Mouse (Mus musculus) lung, adult 2 months (tissue): ENCODE results near the gene Vps50. TPM values are rescaled to one million over a fixed set of nuclear protein-coding genes. Genes with fewer than 3 reads are reported as not detected.
"Not testable (repeated sequence)": the region's sequence is repeated elsewhere in the genome, so short reads cannot be mapped to it uniquely, and the experiment has no call there.

ENCODE experiments used
- DNase-seq: peaks from one replicate; pipeline ENCODE4 v3.0.0; 2022
- H3K4me1 ChIP-seq: fragments of 200-500 bp; 2 replicates; pipeline ENCODE4 v1.6.1; 2011; ENCODE audit warnings: low read length; ENCODE audit not compliant: control insufficient read depth, insufficient read depth
- H3K4me3 ChIP-seq: fragments of 200-500 bp; replicated peaks from 2 replicates; pipeline ENCODE3; 2011; ENCODE audit warnings: low read depth, mild to moderate bottlenecking, control low read depth, low read length; ENCODE audit errors: extremely low read depth
- CTCF ChIP-seq: fragments of 200-500 bp; IDR thresholded peaks from 2 replicates; pipeline ENCODE4 v1.5.1; 2011; ENCODE audit warnings: mild to moderate bottlenecking, low read length, control low read depth; ENCODE audit not compliant: insufficient read depth
- POLR2A ChIP-seq: fragments of 200-500 bp; IDR thresholded peaks from 2 replicates; pipeline ENCODE4 v1.6.1; 2011; ENCODE audit warnings: low read depth, mild to moderate bottlenecking, control low read depth, low read length, borderline replicate concordance; ENCODE audit errors: extremely low read depth
- WGBS: fragments of 180-500 bp; shearing (Covaris S2); methylation state at CpG from one replicate; pipeline ENCODE4 v1.1.7; 2018; 5-methylcytosine and 5-hydroxymethylcytosine counted together
- polyA plus RNA-seq: library from polyadenylated mRNA; depleted of rRNA; stranded (reverse); fragments of >200 nt; gene quantifications from 2 replicates; pipeline ENCODE4 v1.2.3, GENCODE M21; 2012

Vps50 gene
- polyA plus RNA-seq, 1 experiment: 4.2 TPM

- Histone ChIP-seq H3K4me1 (no peaks in the 10 kb centered on the region), H3K4me3 (no peak overlapping the region)
- WGBS: 92% methylated on average over 4 of the region's 4 CpGs
- no peak for TF ChIP-seq CTCF
- no peak for TF ChIP-seq POLR2A
- DNase-seq: no peak
These were observed 30.0 kb downstream of the Vps50 start for GRCm38 (mm10) chr6:3528198-3528597.

DNA sequence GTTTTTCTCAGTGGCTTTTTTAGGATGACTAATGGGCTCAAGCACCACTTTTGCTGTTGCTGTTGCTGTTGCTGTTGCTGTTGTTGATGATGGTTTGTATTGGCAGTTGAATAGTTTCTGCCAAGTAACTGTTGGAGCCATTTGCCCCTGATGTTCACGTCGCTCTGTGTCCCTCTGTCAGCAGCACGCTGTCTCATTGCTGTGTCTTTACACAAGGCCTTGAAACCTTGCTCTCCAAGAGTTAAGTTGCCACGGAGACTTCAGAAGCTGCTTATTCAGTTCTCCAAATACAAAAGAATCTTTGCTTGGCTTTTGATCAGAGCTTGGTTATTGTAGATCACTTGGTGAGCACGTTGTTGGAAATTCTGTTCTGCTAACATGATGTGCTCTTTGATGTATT lies 33.3 kb downstream of the Vps50 start:
- TF ChIP-seq POLR2A (no peak), CTCF (no peak)
- H3K4me1 ChIP-seq: no peaks in the 10 kb centered on the region
- H3K4me3 ChIP-seq: no peak overlapping the region
- DNase-seq: no peak
- WGBS: 74% methylated on average over 5 of the region's 5 CpGs

GRCm38 (mm10) chr6:3536048-3536447 lies 37.9 kb downstream of the Vps50 start:
- WGBS: 71% methylated on average over 1 of the region's 1 CpGs
- Histone ChIP-seq H3K4me3 (no peak overlapping the region), H3K4me1 (peaks cover 2% of the 10 kb centered on the region; the same call in 1 of the 2 replicates)
- TF ChIP-seq POLR2A (no peak), CTCF (no peak)
- no peak for DNase-seq

DNA sequence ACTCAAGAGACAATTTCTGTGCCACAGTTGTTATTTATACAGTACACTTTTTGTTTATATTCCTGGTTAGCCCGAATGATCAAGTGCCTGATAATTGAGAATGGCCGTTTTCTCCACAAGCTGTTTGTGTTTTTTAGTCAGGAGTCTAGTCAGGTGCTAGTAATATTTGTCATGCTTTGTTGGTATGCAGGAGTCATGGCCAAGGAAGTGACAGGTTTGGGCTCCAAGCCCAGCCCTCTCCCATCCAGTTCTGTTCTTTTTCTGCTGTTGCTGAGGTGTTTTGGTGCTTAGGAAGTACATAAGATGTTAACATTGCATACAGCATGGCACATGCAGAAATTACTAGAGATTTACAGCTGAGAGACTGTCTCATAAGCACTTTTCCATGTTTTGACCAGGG lies 41.3 kb downstream of the Vps50 start:
- peaks cover 2% of the 10 kb centered on the region; the same call in 1 of the 2 replicates for H3K4me1 ChIP-seq
- no peak overlapping the region for H3K4me3 ChIP-seq
- TF ChIP-seq POLR2A (no peak), CTCF (no peak)
- WGBS: 32% methylated on average over 2 of the region's 2 CpGs
- no peak for DNase-seq

DNA sequence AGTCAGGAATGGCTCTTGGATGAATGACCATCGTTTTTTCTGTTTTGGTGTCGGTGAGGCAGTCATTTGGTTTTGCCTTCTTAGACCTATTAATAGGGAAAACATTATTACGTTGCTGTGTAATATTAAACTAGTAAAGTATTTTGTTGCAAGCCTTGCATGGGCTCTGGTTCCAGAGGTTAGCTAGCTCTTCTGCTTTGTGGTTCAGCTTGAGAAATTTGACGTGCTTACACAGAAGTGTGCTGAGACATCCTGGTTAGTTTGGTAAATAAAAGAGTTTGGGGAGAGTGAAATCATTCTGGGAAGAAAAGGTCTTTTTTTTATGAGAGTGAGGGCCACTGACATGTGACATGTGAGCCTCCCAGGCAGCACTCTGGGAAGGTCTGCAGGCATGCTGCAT lies 45.7 kb downstream of the Vps50 start:
- H3K4me3 ChIP-seq: no peak overlapping the region
- DNase-seq: no peak
- H3K4me1 ChIP-seq: peaks cover 2% of the 10 kb centered on the region; the same call in 1 of the 2 replicates
- 89% methylated on average over 4 of the region's 4 CpGs for WGBS
- TF ChIP-seq CTCF (no peak), POLR2A (no peak)

DNA sequence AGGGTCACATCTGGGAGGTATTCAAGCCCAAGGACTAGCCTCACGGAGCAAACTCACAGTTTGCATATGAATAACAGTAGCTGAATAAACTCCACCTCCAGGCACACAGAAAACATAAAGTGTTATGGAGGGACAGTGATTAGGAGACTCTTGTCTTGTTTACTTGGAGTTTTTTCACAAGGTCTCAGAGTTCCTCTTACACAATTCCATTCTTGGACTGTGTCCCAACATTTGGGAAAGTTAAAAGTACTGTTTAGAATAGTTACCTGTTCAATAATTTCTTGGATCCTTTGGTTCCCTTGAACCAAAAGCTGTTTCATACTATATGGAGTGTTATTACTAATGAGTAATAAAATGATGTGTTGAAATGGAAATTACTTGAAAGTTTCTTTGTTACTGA lies 46.8 kb downstream of the Vps50 start:
- 67% methylated on average over 1 of the region's 1 CpGs for WGBS
- no peaks in the 10 kb centered on the region for H3K4me1 ChIP-seq
- no peak overlapping the region for H3K4me3 ChIP-seq
- no peak for DNase-seq
- TF ChIP-seq CTCF (no peak), POLR2A (no peak)

- TF ChIP-seq POLR2A: no peak
- TF ChIP-seq CTCF: no peak
- no peak for DNase-seq
- WGBS: 77% methylated on average over 3 of the region's 3 CpGs
- Histone ChIP-seq H3K4me3 (no peak overlapping the region), H3K4me1 (no peaks in the 10 kb centered on the region)
These were observed 50.8 kb downstream of the Vps50 start for GRCm38 (mm10) chr6:3548959-3549358.

GRCm38 (mm10) chr6:3549992-3550391 lies 51.8 kb downstream of the Vps50 start:
- Histone ChIP-seq H3K4me3 (no peak overlapping the region), H3K4me1 (no peaks in the 10 kb centered on the region)
- WGBS: 78% methylated on average over 1 of the region's 1 CpGs
- no peak for DNase-seq
- TF ChIP-seq POLR2A (no peak), CTCF (no peak)

GRCm38 (mm10) chr6:3552681-3553080 lies 54.5 kb downstream of the Vps50 start:
- WGBS: 82% methylated on average over 9 of the region's 9 CpGs
- H3K4me1 ChIP-seq, DNase-seq, H3K4me3 ChIP-seq: not testable (repeated sequence)

DNA sequence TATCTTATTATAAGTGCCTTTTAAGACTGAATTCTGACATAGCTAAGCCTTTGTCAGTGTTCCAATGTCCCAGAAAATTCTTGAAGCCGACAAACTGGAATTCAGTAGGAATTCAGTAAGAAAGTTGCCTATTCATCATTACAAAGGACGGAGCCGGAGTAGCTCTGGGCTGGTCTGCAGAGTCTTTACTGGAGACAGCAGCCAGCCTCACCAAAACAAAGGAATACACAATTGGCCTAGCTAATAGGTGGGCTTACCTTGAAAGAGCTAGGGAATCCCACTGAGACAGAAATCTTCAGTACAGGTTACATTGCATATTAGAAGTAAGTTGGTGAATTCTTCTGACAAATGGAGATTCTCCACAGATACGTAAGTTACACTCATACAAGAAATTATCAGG lies 59.0 kb downstream of the Vps50 start:
- WGBS: 92% methylated on average over 4 of the region's 4 CpGs
- TF ChIP-seq POLR2A (no peak), CTCF (no peak)
- no peak overlapping the region for H3K4me3 ChIP-seq
- DNase-seq: no peak
- H3K4me1 ChIP-seq: no peaks in the 10 kb centered on the region

- no peak for DNase-seq
- 65% methylated on average over 5 of the region's 5 CpGs for WGBS
- TF ChIP-seq POLR2A (no peak), CTCF (no peak)
These were observed 61.8 kb downstream of the Vps50 start for GRCm38 (mm10) chr6:3560009-3560408.

More at GRCm38 (mm10) chr6:3560009-3560408, 61.8 kb downstream of the Vps50 start:
- no peak overlapping the region for H3K4me3 ChIP-seq
- no peaks in the 10 kb centered on the region for H3K4me1 ChIP-seq
